Mouse (Mus musculus) bone marrow, adult 2 months (tissue): ENCODE data around the gene Nt5c1a.

Experiments used
- CTCF ChIP-seq: fragments of 200-500 bp; IDR thresholded peaks from 2 replicates; pipeline ENCODE4 v1.5.1; 2011; ENCODE audit warnings: low read length, control low read depth; ENCODE audit not compliant: control insufficient read depth, insufficient read depth
- POLR2A ChIP-seq: fragments of 200-500 bp; IDR thresholded peaks from 2 replicates; pipeline ENCODE4 v1.6.1; 2011; ENCODE audit warnings: low read depth, mild to moderate bottlenecking, control low read depth, low read length, borderline replicate concordance; ENCODE audit not compliant: control insufficient read depth

DNA sequence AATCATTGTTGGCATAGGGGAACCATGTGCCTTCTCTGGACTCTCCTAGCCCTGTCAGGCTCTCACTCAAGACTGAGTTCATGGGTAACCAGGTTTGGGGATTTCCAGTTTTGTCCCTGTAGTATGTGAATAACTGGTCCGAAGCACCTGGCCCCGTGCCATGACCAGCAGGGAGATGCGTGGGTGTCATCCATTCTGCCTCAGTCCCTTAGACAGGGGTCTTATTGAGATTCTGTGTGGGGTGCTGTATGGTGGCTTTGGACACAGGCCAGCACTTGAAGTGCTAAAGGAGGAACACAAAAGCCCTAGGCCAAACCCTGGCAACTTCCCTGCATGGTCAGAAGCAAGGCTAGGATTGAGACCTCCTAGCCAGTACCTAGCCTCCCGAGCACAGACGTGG is 50.9 kb downstream of the Nt5c1a start:
- no peak for TF ChIP-seq CTCF
- no peak for TF ChIP-seq POLR2A
